Mouse (Mus musculus) intestine, embryonic 16.5 days (tissue): ENCODE results near the gene OR5BS1P. TPM values are rescaled to one million over a fixed set of nuclear protein-coding genes. Genes with fewer than 3 reads are reported as not detected.

ENCODE experiments used
- microRNA-seq: library from miRNA; unstranded; fragments of <30 nt; microRNA quantifications from one replicate; pipeline ENCODE4, GENCODE M21; 2016
- polyA plus RNA-seq: library from polyadenylated mRNA; unstranded; fragments of >200 nt; fragmentation: Nextera tagmentation; extraction: Ambion mirVana; gene quantifications from 2 replicates; pipeline ENCODE4 v1.2.1, GENCODE M21; 2015

Gene OR5BS1P
- polyA plus RNA-seq, 1 experiment from 2014 or later: not detected

Small RNA genes within 50 kb of the gene (microRNA-seq; reads per million reads assigned to microRNA genes)
- not detected for gene Mir1291

Other genes starting within 250 kb of the OR5BS1P start
- not detected in 2 replicates for gene Gm44579, start 248.9 kb upstream of the OR5BS1P start, polyA plus RNA-seq
- not detected in 2 replicates for gene Olfr287, start 248.8 kb upstream of the OR5BS1P start, polyA plus RNA-seq
- gene Olfr286, start 235.4 kb upstream of the OR5BS1P start, polyA plus RNA-seq: not detected in 2 replicates
- gene H1fnt, start 212.6 kb upstream of the OR5BS1P start, polyA plus RNA-seq: not detected in 2 replicates
- gene Zfp641, start 173.7 kb upstream of the OR5BS1P start, polyA plus RNA-seq: 0.39 and 0.42 TPM in 2 replicates
- not detected in 2 replicates for gene Olfr285, start 152.5 kb upstream of the OR5BS1P start, polyA plus RNA-seq
- gene Olfr284, start 128.9 kb upstream of the OR5BS1P start, polyA plus RNA-seq: not detected in 2 replicates
- not detected in 2 replicates for gene Olfr283, start 89.0 kb upstream of the OR5BS1P start, polyA plus RNA-seq
- gene Olfr282, start 38.7 kb upstream of the OR5BS1P start, polyA plus RNA-seq: not detected in 2 replicates
- gene Olfr281, start 17.3 kb upstream of the OR5BS1P start, polyA plus RNA-seq: not detected in 2 replicates
- gene Lalba, start 12.8 kb downstream of the OR5BS1P start, polyA plus RNA-seq: 0.31 TPM in 1 of 2 replicates, not detected in the other
- gene Olfr279, start 22.5 kb downstream of the OR5BS1P start, polyA plus RNA-seq: not detected in 2 replicates
- gene Kansl2, start 64.4 kb downstream of the OR5BS1P start, polyA plus RNA-seq: 67.2 and 69.6 TPM in 2 replicates
- gene Ccnt1, start 101.0 kb downstream of the OR5BS1P start, polyA plus RNA-seq: 41.2 and 43.7 TPM in 2 replicates
- 0.43 TPM in 1 of 2 replicates, not detected in the other for gene 4930415O20Rik, start 101.1 kb downstream of the OR5BS1P start, polyA plus RNA-seq
- 17.1 and 18.8 TPM in 2 replicates for gene Adcy6, start 140.2 kb downstream of the OR5BS1P start, polyA plus RNA-seq
- 20.3 and 22.8 TPM in 2 replicates for gene Cacnb3, start 160.9 kb downstream of the OR5BS1P start, polyA plus RNA-seq
- gene Ddx23, start 193.0 kb downstream of the OR5BS1P start, polyA plus RNA-seq: 15.6 and 17.6 TPM in 2 replicates
- gene Rnd1, start 207.6 kb downstream of the OR5BS1P start, polyA plus RNA-seq: 0.95 and 1.1 TPM in 2 replicates
- 0.66 and 0.70 TPM in 2 replicates for gene Ccdc65, start 238.3 kb downstream of the OR5BS1P start, polyA plus RNA-seq